Mouse (Mus musculus) CH12.LX (cell line): ENCODE measurements around the gene Wdfy3. TPM values are rescaled to one million over a fixed set of nuclear protein-coding genes. Genes with fewer than 3 reads are reported as not detected.
"Not testable (repeated sequence)": the region's sequence is repeated elsewhere in the genome, so short reads cannot be mapped to it uniquely, and the experiment has no call there.

ENCODE experiments used
- DNase-seq: peaks from one replicate; pipeline ENCODE4 v3.0.0-alpha.2; 2013; ENCODE audit errors: extremely low read depth
- H3K27ac ChIP-seq: 2 replicates; pipeline ENCODE4 v1.5.1; 2012; ENCODE audit warnings: low read depth, mild to moderate bottlenecking, control low read depth, moderate library complexity; ENCODE audit not compliant: insufficient read depth
- H3K27me3 ChIP-seq: replicated peaks from 2 replicates; pipeline ENCODE3; 2012; ENCODE audit warnings: inconsistent platforms
- H3K36me3 ChIP-seq, 2 experiments: replicated peaks in 1 of 2; 2 replicates each; pipeline versions ENCODE3 to v1.6.1; 2012; ENCODE audit warnings: inconsistent platforms in 1 of 2, low read length in 1 of 2, mild to moderate bottlenecking in 1 of 2, mixed read lengths in 1 of 2, moderate library complexity in 1 of 2; ENCODE audit not compliant: control insufficient read depth in 1 of 2, insufficient read depth in 1 of 2
- H3K4me1 ChIP-seq, 2 experiments: 2 replicates each; pipeline ENCODE4 v1.6.1; 2012; ENCODE audit warnings: inconsistent platforms in 1 of 2, moderate library complexity in 1 of 2; ENCODE audit not compliant: insufficient read depth in 2 of 2, control insufficient read depth in 1 of 2
- H3K4me2 ChIP-seq: 2 replicates; pipeline ENCODE4 v1.6.1; 2012; ENCODE audit warnings: low read depth, mild to moderate bottlenecking, control low read depth; ENCODE audit not compliant: poor library complexity, insufficient read depth, severe bottlenecking
- H3K4me3 ChIP-seq, 3 experiments: fragments of 150-350 bp in 1 of 3; sonication (generic) in 1 of 3; replicated peaks in 1 of 3; 2 replicates each; pipeline versions ENCODE3 to v1.5.1; 2011 to 2012; ENCODE audit warnings: low read depth in 2 of 3, low read length in 2 of 3, mild to moderate bottlenecking in 2 of 3, moderate library complexity in 2 of 3, control low read depth in 1 of 3, improper control_type of control experiment in 1 of 3, inconsistent platforms in 1 of 3, mixed read lengths in 1 of 3; ENCODE audit not compliant: poor library complexity in 1 of 3
- H3K79me2 ChIP-seq: replicated peaks from 2 replicates; pipeline ENCODE4 v1.6.1; 2012; ENCODE audit warnings: mild to moderate bottlenecking, moderate library complexity; ENCODE audit not compliant: control insufficient read depth, poor library complexity, insufficient read depth, severe bottlenecking; ENCODE audit errors: extremely low read depth
- H3K9ac ChIP-seq: 2 replicates; pipeline ENCODE4 v1.6.1; 2012; ENCODE audit warnings: low read depth, mild to moderate bottlenecking, control low read depth, moderate library complexity; ENCODE audit not compliant: insufficient read depth
- H3K9me3 ChIP-seq: replicated peaks from 2 replicates; pipeline ENCODE3; 2012; ENCODE audit warnings: low read length, inconsistent platforms, mixed read lengths
- BHLHE40 ChIP-seq: IDR thresholded peaks from 2 replicates; pipeline ENCODE4 v1.6.1; 2011; ENCODE audit warnings: mild to moderate bottlenecking, low read depth, low read length, improper control_type of control experiment
- CTCF ChIP-seq, 2 experiments: IDR thresholded peaks in 1 of 2; conservative IDR thresholded peaks in 1 of 2; 2 replicates each; pipeline ENCODE4 v1.5.1; 2011 to 2012; ENCODE audit warnings: low read depth in 2 of 2, low read length in 2 of 2, improper control_type of control experiment in 1 of 2, inconsistent platforms in 1 of 2, mild to moderate bottlenecking in 1 of 2, moderate library complexity in 1 of 2
- EP300 ChIP-seq: IDR thresholded peaks from 2 replicates; pipeline ENCODE4 v1.6.1; 2011; ENCODE audit warnings: low read length, improper control_type of control experiment
- GABPA ChIP-seq: IDR thresholded peaks from 2 replicates; pipeline ENCODE4 v1.6.1; 2012; ENCODE audit warnings: low read depth, low read length, improper control_type of control experiment, inconsistent platforms; ENCODE audit not compliant: insufficient replicate concordance
- HCFC1 ChIP-seq: IDR thresholded peaks from 2 replicates; pipeline ENCODE4 v1.6.1; 2012; ENCODE audit warnings: low read depth, mild to moderate bottlenecking, inconsistent platforms, low read length, improper control_type of control experiment
- KAT2A ChIP-seq: IDR thresholded peaks from 2 replicates; pipeline ENCODE4 v1.6.1; 2012; ENCODE audit warnings: low read length, improper control_type of control experiment, inconsistent platforms; ENCODE audit not compliant: insufficient replicate concordance
- MAFK ChIP-seq: IDR thresholded peaks from 2 replicates; pipeline ENCODE4 v1.6.1; 2011; ENCODE audit warnings: low read length, improper control_type of control experiment; ENCODE audit not compliant: insufficient replicate concordance
- MAX ChIP-seq: IDR thresholded peaks from 2 replicates; pipeline ENCODE4 v1.6.1; 2011; ENCODE audit warnings: low read length, improper control_type of control experiment
- MEF2A ChIP-seq: IDR thresholded peaks from 2 replicates; pipeline ENCODE4 v1.6.1; 2014; ENCODE audit warnings: low read depth, mild to moderate bottlenecking, inconsistent platforms, low read length, improper control_type of control experiment, borderline replicate concordance
- MXI1 ChIP-seq: IDR thresholded peaks from 2 replicates; pipeline ENCODE4 v1.6.1; 2011; ENCODE audit warnings: mild to moderate bottlenecking, low read depth, low read length, improper control_type of control experiment
- MYC ChIP-seq: IDR thresholded peaks from 2 replicates; pipeline ENCODE4 v1.6.1; 2011; ENCODE audit warnings: low read depth, mild to moderate bottlenecking, improper control_type of control experiment, low read length
- NRF1 ChIP-seq: IDR thresholded peaks from 2 replicates; pipeline ENCODE4 v1.6.1; 2014; ENCODE audit warnings: low read depth, mild to moderate bottlenecking, inconsistent platforms, low read length, improper control_type of control experiment, moderate library complexity
- POLR2AphosphoS2 ChIP-seq: IDR thresholded peaks from 2 replicates; pipeline ENCODE4 v1.6.1; 2011; ENCODE audit warnings: low read depth, low read length, improper control_type of control experiment
- RAD21 ChIP-seq: IDR thresholded peaks from 2 replicates; pipeline ENCODE4 v1.6.1; 2011; ENCODE audit warnings: low read depth, mild to moderate bottlenecking, low read length, improper control_type of control experiment, moderate library complexity
- RCOR1 ChIP-seq: conservative IDR thresholded peaks from 2 replicates; pipeline ENCODE4 v1.6.1; 2012; ENCODE audit warnings: low read depth, mild to moderate bottlenecking, inconsistent platforms, low read length, improper control_type of control experiment
- SIN3A ChIP-seq: IDR thresholded peaks from 2 replicates; pipeline ENCODE4 v1.6.1; 2012; ENCODE audit warnings: low read length, improper control_type of control experiment, inconsistent platforms
- TBP ChIP-seq: conservative IDR thresholded peaks from 2 replicates; pipeline ENCODE4 v1.6.1; 2011; ENCODE audit warnings: low read depth, low read length, improper control_type of control experiment
- UBTF ChIP-seq: IDR thresholded peaks from 2 replicates; pipeline ENCODE4 v1.6.1; 2012; ENCODE audit warnings: low read depth, mild to moderate bottlenecking, inconsistent platforms, low read length, improper control_type of control experiment, moderate library complexity
- ZC3H11A ChIP-seq: IDR thresholded peaks from 2 replicates; pipeline ENCODE4 v1.6.1; 2012; ENCODE audit warnings: low read depth, mild to moderate bottlenecking, inconsistent platforms, low read length, improper control_type of control experiment
- ZKSCAN1 ChIP-seq: IDR thresholded peaks from 2 replicates; pipeline ENCODE4 v1.6.1; 2012; ENCODE audit warnings: low read depth, inconsistent platforms, low read length, improper control_type of control experiment, borderline replicate concordance
- dilution Hi-C: fragments of 300-500 bp; cut with MboI; formaldehyde crosslinking; loops from 2 replicates; pipeline ENCODE4 v1.14.3; 2020; ENCODE audit warnings: low sequenced_read_pairs; ENCODE audit not compliant: extremely low pct_unique_long_range_greater_than_20kb, extremely low pct_ligation_motif_present
- in situ Hi-C: fragments of 300-500 bp; cut with MboI; formaldehyde crosslinking; loops from 3 replicates; pipeline ENCODE4 v1.14.3; 2019; ENCODE audit warnings: low sequenced_read_pairs, low pct_ligation_motif_present, low pct_unique_long_range_greater_than_20kb, mixed read lengths
- polyA plus RNA-seq: library from polyadenylated mRNA; unstranded; fragments of >175 nt; gene quantifications from 2 replicates; pipeline ENCODE4 v1.2.1, GENCODE M21; 2012; ENCODE audit warnings: low read depth; ENCODE audit not compliant: insufficient read length
- total RNA-seq, 2 experiments: library from RNA; depleted of rRNA; stranded (reverse); fragments of 300-350 nt in 1 of 2; fragments of >200 nt in 1 of 2; gene quantifications; 2 replicates each; pipeline ENCODE4 v1.2.3; 2012 to 2014

Gene Wdfy3
- total and polyA plus RNA-seq, 3 experiments, result not detected

GRCm38 (mm10) chr5:101845011-101845410 lies 224.7 kb downstream of the Wdfy3 start:
- TF ChIP-seq BHLHE40 (no peak), MAX (no peak), MAFK (no peak), ZC3H11A (no peak), ZKSCAN1 (no peak), POLR2AphosphoS2 (no peak), TBP (no peak), HCFC1 (no peak), EP300 (no peak), CTCF (conservative IDR thresholded peaks at IDR 0.05 in 1 of 2, IDR thresholded peaks at IDR 0.05 in 1 of 2; ENCODE audit: low read depth in 2 of 2, low read length in 2 of 2) (no peak), SIN3A (no peak)
- H3K4me1 ChIP-seq, result no peaks in the 10 kb centered on the region
- H3K79me2 ChIP-seq, result no peaks in the 10 kb centered on the region
- dilution Hi-C loops (no loop called here), in situ Hi-C loops (no loop called here)
- no peak overlapping the region for H3K9ac ChIP-seq
- no peak overlapping the region for H3K4me2 ChIP-seq
- H3K9me3 ChIP-seq, result peaks cover 93% of the 10 kb centered on the region
- no peak overlapping the region for H3K27ac ChIP-seq
- H3K36me3 ChIP-seq, result no peaks in the 10 kb centered on the region
- no peaks in the 10 kb centered on the region for H3K27me3 ChIP-seq
- no peak for DNase-seq
- no peak overlapping the region for H3K4me3 ChIP-seq

DNA sequence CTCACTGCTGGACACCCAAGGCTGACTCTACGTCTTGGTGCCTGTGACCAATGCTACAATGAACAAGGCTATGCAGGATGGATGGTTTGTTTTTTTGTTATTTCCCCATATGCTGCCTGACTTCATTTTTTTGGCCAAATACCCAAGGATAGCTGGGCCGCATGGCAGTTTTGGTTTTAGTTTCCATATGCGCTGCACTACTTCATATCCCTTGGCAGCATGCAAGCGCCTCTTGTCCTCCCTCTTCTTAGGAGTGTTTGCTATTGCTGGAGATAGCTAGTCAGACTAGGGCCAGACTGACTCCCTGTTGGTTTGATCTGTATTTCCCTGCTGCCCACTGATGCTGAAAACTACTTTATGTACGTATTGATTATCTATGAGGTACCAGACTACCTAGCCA lies 229.2 kb downstream of the Wdfy3 start:
- Histone ChIP-seq H3K79me2 (no peaks in the 10 kb centered on the region), H3K36me3 (no peaks in the 10 kb centered on the region), H3K4me3 (no peak overlapping the region), H3K9me3 (peaks cover 64% of the 10 kb centered on the region)
- TF ChIP-seq MEF2A (no peak), MXI1 (no peak), KAT2A (no peak), UBTF (no peak), SIN3A (no peak), MYC (no peak), POLR2AphosphoS2 (no peak), NRF1 (no peak), RAD21 (no peak), EP300 (no peak), GABPA (no peak), RCOR1 (no peak), BHLHE40 (no peak), HCFC1 (no peak)
- TF ChIP-seq, all 38 proteins: peak for 0
- Histone ChIP-seq H3K27me3 (no peaks in the 10 kb centered on the region), H3K9ac (no peak overlapping the region), H3K4me1 (no peaks in the 10 kb centered on the region), H3K4me2 (no peak overlapping the region), H3K27ac (no peak overlapping the region)
- dilution Hi-C loops, result no loop called here
- in situ Hi-C loops, result no loop called here
- DNase-seq, result no peak

DNA sequence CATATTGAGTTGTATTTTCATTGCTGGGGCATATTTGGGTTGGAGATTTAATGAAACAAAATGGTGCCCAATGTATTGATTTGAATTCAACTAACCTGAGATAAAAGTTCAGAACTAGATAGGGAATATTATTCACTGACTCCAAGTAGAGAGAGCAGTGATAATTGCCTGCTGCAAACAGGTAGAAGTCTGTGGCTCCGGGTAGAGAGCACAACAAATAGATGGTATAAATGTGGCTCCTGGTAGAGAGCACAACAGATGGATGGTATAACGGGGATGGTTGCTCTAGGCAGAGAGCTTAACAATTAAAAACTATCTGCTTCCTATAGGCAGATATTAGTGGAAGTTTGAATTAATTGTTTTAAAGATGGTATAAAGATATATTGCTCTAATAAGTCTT lies 232.1 kb downstream of the Wdfy3 start:
- H3K27me3 ChIP-seq, H3K4me2 ChIP-seq, dilution Hi-C loops, H3K27ac ChIP-seq, H3K79me2 ChIP-seq, H3K4me3 ChIP-seq, DNase-seq, H3K4me1 ChIP-seq, H3K36me3 ChIP-seq, in situ Hi-C loops, H3K9ac ChIP-seq: not testable (repeated sequence)
- H3K9me3 ChIP-seq, result peaks cover 58% of the 10 kb centered on the region
